Mouse (Mus musculus) urinary bladder, postnatal 36 days (tissue): ENCODE measurements around the gene Tssc4.
A peak's percentile ranks its signal among the peaks of the same experiment; 100 is the strongest.

Experiments used
- DNase-seq, 2 experiments: peaks; one replicate each; pipeline ENCODE4 v3.0.0; 2022; ENCODE audit warnings: low spot score in 2 of 2, mixed read lengths in 1 of 2

The Tssc4 gene

GRCm38 (mm10) chr7:143068882-143069591 is at the start of gene Tssc4:
Tssc4 (plus strand) TSS chr7:143069249.
- DNase-seq: peak; percentile 96 to 98

DNA sequence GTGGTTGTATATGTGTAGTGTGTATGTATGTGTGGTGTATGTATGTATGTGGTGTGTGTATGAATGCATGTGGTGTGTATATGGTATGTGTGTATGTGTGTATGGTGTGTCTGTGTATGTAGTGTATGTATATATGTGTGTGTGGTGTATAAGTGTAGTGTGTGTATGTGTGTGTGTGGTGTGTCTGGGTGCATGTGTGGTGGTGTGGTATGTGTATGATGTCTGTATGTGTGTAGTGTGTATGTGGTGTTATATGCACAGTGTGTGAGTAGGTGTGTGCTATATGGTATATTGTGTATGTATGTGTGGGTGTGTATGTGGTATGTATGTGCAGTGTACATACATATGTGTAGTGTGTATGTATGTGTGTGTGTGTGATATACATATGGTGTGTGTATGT is 49.0 kb upstream of the Tssc4 start:
- DNase-seq: no peak

DNA sequence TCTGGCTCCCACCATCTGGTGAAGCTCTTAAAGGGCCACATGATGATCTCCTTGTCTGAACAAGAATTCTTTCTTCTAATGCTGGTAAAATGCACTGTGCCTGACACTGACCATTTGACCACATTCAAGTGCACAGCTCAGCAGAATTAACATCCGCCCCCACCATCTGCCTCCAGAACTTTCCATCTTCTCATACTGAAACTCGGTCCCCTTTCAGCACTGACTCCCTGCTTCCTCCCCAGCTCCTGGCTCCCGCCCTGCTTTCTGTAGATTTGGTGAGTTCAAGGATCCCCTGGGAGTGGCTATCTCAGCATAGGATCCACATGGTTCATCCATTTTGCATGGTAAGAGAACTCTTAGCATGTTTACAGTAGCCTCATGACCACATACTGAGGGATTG is 48.3 kb upstream of the Tssc4 start:
- DNase-seq: no peak

GRCm38 (mm10) chr7:143021356-143022164 is 47.5 kb upstream of the Tssc4 start:
- no peak for DNase-seq

GRCm38 (mm10) chr7:143023499-143023898 is 45.5 kb upstream of the Tssc4 start:
- DNase-seq: no peak

- DNase-seq: no peak
These were observed 44.8 kb upstream of the Tssc4 start for GRCm38 (mm10) chr7:143024293-143024692.

- no peak for DNase-seq
These were observed 43.6 kb upstream of the Tssc4 start for GRCm38 (mm10) chr7:143025496-143025895.

DNA sequence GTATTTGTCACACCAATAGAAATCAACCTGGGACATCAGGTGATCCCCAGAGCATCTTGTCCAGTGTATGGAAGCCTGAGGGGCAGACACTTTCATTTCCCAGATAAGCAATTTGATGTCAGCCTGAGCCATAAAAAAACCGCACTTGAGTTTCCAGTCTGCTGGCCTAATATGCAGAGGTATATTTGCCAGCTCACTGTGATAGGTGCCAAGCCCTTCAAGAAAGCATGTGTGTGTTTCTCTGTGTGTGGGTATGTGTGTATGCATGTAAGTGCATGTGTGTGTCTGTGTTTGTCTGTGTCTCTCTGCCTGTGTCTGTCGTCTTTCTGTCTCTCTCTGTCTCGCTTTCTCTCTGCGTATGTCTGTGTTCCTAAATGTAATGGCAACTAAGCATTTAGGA is 41.9 kb upstream of the Tssc4 start:
- DNase-seq: no peak

DNA sequence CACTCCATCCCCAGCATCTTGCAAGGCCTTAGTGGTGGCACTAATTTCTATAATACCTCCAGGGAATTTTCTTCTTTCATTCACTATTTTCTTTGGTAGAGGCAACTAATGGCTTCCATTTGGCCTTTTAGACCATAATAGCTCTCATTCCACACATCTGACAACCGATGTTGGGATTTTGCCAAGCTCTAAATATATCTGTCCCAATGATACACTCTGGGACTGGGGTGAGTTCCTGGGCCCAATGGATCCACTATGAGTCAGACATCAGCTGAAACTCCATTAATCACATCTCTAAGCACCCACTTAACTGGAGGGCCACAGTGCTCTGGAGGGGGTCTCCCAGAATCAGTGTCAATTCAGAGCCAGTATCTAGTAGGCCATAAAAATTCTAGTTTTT is 37.2 kb upstream of the Tssc4 start:
- no peak for DNase-seq

- DNase-seq: no peak
These were observed 35.5 kb upstream of the Tssc4 start for GRCm38 (mm10) chr7:143033581-143033980.

DNA sequence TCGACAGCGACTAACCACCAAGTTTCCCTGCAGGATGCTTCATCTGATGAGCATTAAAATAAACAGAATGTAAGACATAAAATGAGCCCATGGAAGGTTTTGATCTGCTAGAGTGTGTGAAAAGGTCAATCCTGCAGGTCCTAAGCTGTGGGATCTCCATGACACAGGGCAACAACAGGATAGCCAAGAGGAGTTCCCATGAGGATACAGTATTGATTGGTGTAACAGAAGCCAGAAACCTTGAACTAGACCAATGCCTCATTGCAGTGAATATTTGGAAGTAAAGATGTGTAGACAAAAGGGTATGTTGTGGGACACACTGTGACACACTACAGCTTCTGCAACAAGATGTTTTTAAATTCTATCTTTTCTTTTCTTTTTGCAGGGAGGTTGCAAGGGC is 34.9 kb upstream of the Tssc4 start:
- no peak for DNase-seq

GRCm38 (mm10) chr7:143034519-143035450 is 34.3 kb upstream of the Tssc4 start:
- DNase-seq: no peak

GRCm38 (mm10) chr7:143036787-143037186 is 32.3 kb upstream of the Tssc4 start:
- no peak for DNase-seq

DNA sequence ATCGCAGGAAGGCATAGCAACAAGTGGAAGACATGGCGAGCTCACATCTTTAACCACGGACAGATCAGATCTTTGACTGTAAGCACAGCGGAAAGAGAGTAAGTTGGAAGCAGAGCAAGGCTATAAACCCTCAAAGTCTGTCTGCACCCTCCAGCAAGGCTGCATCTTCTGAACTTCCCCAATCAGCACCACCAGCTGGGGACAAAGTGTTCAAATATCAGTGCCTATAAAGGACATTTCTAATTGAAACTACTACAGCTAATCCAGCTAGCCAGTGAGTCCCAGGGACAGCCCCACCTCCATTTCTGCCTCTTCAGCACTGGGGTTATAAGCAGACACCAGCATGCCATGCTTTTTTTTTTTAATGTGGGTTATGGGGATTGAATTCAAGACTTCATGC is 31.7 kb upstream of the Tssc4 start:
- DNase-seq: no peak

DNA sequence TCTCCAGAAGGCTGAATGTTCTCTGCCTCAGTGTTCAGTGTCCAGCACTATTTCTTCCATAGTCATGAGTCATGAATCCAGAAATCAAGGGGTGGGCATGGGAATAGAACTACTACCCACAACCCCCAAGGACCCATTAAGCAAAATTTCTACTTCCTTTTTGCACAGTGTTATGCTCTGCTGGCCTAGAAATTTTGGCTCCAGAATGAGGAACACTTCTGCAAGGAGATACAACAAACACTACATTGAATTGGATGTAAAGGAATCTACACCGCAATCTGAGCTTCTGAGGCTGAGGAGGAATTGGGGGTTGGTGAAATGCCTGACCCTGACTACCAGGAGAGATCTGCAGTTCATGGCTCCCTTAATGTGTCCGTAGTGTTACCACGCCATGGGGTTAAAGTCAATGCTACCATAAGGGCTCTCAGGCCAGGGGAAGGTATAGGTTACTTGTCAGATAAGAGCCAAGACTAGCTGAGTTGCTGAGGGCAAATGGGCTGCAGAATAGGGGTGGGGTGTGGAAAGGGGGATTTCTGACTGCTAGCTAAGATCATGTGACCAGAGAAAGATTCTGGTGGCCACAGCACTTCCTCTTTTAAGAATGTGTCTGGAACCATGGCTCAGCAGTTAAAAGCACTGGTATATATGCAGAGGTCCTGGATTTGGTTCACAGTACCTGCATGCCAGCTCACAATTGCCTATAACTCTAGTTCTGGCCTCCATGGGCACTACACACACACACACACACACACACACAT is 30.7 kb upstream of the Tssc4 start:
- no peak for DNase-seq

- DNase-seq: no peak
These were observed 28.5 kb upstream of the Tssc4 start for GRCm38 (mm10) chr7:143040561-143040960.

- no peak for DNase-seq
These were observed 27.8 kb upstream of the Tssc4 start for GRCm38 (mm10) chr7:143041138-143041822.

GRCm38 (mm10) chr7:143042089-143042488 is 27.0 kb upstream of the Tssc4 start:
- peak in 1 of 2 experiments; percentile 64 for DNase-seq

GRCm38 (mm10) chr7:143042897-143043300 is 26.1 kb upstream of the Tssc4 start:
- no peak for DNase-seq

- DNase-seq: no peak
These were observed 24.8 kb upstream of the Tssc4 start for GRCm38 (mm10) chr7:143044049-143044825.
